Mouse (Mus musculus): Measurements from ENCODE around the gene Itgae. TPM values are rescaled to one million over a fixed set of nuclear protein-coding genes. Genes with fewer than 3 reads are reported as not detected.

The Itgae gene
- total RNA-seq, 2 experiments from 2014 or later = 0.07 TPM; not detected in 1

- intact Hi-C loops (cut with DNase I) = no loop called here
- peak; percentile 15 to 22 for DNase-seq
Measured at GRCm38 (mm10) chr11:73144261-73144681, 53.9 kb downstream of the Itgae start.

DNA sequence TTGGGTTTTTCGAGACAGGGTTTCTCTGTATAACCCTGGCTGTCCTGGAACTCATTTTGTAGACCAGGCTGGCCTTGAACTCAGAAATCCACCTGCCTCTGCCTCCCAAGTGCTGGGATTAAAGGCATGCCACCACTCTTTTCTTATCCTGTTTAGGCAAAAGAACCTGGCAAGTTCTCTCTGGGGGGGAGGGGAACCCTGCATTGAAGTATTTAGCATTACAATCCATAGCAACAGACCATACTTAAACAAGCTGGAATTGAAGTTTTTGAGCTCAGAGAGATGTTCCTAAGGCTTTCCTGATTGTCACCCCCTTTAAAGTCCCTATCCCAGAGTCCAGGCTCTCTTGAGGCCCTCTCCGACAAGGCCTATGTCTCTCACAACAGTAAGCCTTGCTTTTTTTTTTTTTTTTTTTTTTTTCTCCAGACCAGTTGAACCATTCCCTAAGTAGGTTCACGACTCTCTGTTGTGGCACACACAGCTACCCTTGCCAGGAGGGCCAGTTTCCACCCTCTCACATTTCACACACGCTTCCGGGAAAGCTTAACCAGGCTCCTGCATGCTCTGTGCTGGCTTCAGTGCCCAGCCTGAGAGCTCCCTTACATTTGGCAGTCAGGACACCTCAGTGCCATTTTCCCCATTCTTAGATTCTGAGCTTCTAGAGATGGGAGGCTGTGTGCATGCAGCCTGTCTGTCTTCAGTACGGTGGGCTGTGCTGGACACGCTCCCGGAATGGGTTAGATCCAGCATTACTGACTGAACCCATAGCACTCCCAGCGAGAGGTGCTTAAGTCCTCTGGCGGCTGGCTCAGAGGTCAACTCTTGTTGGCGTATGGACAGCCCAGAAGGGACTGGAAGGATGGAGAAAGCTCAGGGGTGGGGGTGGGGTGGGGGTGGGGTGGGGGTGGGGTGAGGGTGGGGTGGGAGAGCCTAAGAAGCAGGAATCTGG lies 55.9 kb downstream of the Itgae start:
- intact Hi-C loops (cut with DNase I) = no loop called here
- DNase-seq = no peak

DNA sequence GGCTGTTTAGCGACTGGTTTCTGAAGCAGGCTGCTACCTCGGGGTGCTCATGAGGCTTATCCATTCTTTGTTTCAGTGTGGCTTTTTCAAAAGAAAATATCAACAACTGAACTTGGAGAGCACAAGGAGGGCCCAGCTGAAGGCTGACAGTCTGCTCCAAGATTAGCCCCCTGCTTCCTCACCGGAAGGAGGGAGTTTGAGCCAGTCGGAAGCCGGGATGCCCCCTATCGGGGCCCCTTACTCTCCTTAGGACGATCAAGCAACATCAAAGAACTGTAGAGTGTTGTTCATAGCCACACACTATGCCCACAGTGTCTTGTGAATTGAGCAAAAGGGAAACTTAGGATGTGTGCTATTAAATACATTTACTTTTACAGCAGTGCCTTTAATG lies 56.6 kb downstream of the Itgae start:
- no peak for DNase-seq
- intact Hi-C loops (cut with DNase I) = no loop called here

GRCm38 (mm10) chr11:73148209-73148608 lies 57.8 kb downstream of the Itgae start:
- intact Hi-C loops (cut with DNase I) = no loop called here

GRCm38 (mm10) chr11:73155071-73155470 lies 64.7 kb downstream of the Itgae start:
- no peak for DNase-seq
- intact Hi-C loops (cut with DNase I) = no loop called here

More at GRCm38 (mm10) chr11:73148209-73148608, 57.8 kb downstream of the Itgae start:
- DNase-seq = no peak

DNA sequence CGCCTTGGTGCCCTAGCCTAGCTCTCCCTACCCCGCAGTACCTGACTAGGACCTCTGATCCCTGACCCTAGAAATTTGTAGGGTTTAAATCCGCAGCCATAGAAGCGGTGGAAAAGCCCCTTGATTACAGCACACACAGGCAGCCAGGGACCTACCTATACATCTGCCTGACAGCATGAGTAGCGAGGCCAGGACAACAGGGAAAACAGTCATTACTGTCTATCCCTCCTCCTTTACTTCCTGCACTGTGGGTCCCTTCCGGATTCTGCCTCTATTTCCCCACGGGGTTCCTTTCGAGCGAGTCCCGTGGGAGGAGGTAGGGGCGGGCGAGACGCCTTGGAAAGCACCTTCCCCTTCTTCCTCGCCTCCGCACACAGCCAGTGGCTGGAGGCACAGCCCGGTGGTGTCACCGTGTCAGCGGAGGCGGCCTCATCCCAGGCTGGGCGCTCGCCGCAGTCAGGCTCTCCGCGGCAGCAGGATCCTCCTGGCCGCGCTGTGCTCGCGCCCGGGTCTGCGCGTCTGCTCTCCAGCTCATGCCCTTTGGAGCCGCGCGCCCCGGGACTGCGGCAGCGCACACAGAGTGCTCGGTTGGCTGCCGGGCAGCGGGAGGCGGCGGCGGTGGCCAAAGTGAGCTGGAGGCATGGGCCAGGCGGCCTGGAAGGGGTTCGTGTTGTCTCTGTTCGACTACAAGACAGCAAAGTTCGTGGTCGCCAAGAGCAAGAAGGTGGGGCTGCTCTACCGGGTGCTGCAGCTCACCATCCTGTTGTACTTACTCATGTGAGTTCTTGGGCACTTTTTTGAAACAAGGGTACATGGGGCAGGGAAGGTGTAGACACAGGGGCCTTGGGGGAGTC lies 69.8 kb downstream of the Itgae start, which contains the start of gene P2rx5:
P2rx5 (plus strand) TSS at position 465 of the 854 bp plus-strand sequence.
- DNase-seq = peak; percentile 67 to 69
- intact Hi-C loops (cut with DNase I) = loop anchor here (2.0 kb wide), 1 partner anchor 21 kb away; the partner anchor contains the start of gene Haspin

DNA sequence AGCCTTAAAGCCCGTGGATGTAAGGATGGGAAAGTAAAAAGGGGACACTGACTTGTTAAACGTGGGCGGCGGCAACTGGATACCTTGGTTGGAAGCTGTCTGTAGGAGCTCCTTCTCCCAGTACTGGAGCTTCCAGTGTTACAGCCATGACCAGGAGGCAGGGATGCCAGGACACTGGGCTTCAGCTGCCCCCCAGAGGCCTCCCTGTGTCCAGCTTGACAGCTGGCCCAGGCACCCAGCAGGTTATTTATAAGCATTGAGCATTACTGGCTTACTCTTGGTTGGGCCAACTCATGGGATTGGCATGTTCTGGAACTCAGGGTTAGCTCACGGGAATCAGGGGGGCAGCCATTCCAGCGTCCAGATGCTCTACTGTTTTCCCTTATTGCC lies 70.4 kb downstream of the Itgae start:
- intact Hi-C loops (cut with DNase I) = loop anchor here (2.0 kb wide), 1 partner anchor 22 kb away; the partner anchor contains the start of gene Haspin
- DNase-seq = peak; percentile 76 to 83

DNA sequence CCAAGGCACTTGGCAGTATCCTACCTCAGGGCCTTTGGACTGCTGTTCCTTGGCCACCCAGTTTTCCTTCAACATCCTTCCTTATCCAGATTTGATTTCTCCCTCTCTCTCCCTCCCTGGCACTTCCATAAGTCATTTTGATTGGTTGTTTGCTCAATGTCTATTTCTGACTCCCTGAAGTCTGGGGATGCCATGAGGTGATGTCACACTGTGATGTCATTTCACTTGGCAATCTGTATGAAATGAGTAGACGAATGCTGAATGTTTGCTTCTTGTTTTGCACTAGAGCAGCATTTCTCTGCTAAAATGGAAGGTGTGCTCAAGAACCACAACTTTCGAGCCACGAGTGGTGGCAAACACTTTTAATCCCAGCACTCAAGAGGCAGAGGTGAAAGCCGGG lies 71.2 kb downstream of the Itgae start:
- intact Hi-C loops (cut with DNase I) = loop anchor here (2.0 kb wide), 1 partner anchor 23 kb away; the partner anchor contains the start of gene Haspin
- DNase-seq = peak in 1 of 2 experiments; percentile 32

- intact Hi-C loops (cut with DNase I) = no loop called here
- DNase-seq = no peak
Measured at GRCm38 (mm10) chr11:73162284-73162683, 71.9 kb downstream of the Itgae start.

GRCm38 (mm10) chr11:73168071-73168470 lies 77.7 kb downstream of the Itgae start:
- intact Hi-C loops (cut with DNase I) = loop anchor here (2.0 kb wide), 1 partner anchor 29 kb away; the partner anchor contains the start of gene Haspin
- no peak for DNase-seq

DNA sequence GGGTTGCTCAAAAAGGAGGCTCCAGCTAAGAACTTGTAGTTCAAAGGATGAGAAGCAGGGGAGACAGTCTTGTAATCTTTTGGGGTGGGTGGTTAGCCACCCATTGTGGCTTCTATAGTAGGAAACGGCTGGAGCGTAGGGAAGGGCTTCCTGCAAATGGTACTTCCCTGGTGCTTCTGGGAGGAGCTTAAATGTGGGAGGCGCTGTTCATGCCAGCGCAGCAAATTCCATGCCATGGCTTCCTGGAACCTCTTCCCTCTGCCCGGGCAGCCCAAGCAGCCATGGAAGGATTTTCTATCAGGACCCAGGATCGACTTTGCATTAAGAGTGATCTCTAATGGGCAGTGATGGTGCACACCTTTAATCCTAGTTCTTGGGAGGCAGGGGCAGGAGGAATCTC lies 78.2 kb downstream of the Itgae start:
- intact Hi-C loops (cut with DNase I) = loop anchor here (2.0 kb wide), 1 partner anchor 30 kb away; the partner anchor contains the start of gene Haspin
- no peak for DNase-seq

- intact Hi-C loops (cut with DNase I) = loop anchor here (2.0 kb wide), 1 partner anchor 30 kb away; the partner anchor contains the start of gene Haspin
- peak; percentile 66 to 75 for DNase-seq
Measured at GRCm38 (mm10) chr11:73169231-73169630, 78.8 kb downstream of the Itgae start.

DNA sequence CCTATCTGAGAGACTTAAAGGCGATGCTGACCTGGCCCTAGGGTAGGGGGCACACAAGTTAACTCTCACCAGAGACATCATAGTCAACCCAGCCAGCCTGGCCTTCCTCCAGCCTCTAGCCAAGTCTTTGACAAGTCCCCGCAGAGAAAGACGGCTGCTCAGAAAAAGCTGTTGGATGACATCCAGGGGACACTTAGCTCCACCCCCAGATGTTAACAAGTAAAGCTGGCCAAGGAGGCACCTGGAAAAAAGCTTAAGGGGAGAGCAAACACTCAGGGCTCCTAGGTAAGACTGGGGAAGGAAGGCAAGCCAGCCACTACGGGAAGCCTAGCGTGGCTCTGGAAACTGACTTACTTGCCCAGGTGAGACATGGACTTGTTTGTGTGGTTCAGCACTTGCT lies 81.8 kb downstream of the Itgae start:
- intact Hi-C loops (cut with DNase I) = no loop called here

GRCm38 (mm10) chr11:73175612-73176011 lies 85.2 kb downstream of the Itgae start:
- DNase-seq = no peak
- intact Hi-C loops (cut with DNase I) = no loop called here

More for the DNA sequence above, 81.8 kb downstream of the Itgae start:
- peak; percentile 70 to 71 for DNase-seq

- no peak for DNase-seq
- intact Hi-C loops (cut with DNase I) = no loop called here
Measured at GRCm38 (mm10) chr11:73176186-73176585, 85.8 kb downstream of the Itgae start.

DNA sequence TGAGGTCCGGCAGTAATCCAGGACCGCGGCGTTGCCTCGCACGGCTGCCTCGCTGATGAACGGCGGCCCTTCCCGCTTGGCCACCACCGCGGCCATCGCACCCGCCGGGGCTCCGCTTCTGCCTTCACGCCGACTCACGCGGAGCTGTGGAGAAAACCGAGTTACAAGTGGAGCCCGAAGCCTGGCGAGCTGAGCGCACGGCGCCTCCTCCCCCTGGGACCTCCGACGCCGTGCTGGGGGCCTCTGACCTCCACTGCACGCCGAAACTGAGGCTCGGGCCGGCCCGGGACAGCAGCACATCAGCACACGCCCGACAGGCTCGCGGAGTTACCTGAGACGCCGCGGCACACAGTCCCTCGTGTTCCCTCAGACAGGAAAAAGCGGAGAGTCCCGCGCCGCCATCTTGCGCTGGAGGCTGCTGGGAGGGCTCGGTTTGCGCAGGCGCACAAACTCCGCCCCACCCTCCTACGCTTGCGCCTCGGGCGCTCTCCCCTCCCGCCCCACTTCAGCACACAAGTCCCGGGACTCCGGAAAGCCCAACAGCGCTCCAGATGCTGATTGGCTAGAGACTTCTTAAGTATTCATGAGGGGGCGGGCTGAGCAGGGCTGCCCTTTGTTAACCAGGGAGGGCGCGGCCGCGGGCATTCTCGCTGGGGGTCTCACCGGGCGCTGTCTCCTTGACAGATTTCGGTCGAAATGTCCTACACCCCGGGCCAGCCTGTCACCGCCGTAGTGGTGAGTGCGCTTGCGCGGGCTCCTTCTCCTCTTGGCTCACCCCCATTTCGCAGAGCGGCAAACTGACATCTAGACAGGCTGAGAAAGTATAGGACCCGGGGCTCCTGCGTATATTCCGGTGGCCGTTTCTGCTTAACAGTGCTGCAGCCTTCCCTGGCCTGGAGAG lies 86.5 kb downstream of the Itgae start, which contains the start of the genes Emc6 and Tax1bp3:
Emc6 (minus strand) TSS at position 430 of the 901 bp plus-strand sequence.
Tax1bp3 (plus strand) TSS at position 476 of the 901 bp plus-strand sequence.
- intact Hi-C loops (cut with DNase I) = no loop called here
- peak; percentile 97 for DNase-seq

DNA sequence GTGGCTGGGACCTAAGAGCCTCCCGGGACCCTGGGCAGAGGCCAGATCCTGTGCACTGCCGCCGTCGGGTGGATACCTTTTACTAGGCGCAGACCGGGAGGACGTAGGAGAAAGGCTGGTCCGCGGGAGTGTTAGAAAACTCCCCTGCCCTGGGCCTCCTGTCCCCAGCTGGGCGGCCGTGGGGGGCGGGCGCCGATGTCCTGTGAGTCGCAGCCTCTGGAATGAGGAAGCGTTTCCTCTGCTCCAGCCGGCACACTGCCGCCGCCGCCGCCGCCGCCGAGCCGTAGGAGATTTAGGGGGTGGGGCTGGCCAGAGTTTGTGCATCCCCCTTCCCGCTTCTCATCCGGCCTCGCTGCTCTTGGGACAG lies 87.1 kb downstream of the Itgae start:
- intact Hi-C loops (cut with DNase I) = no loop called here
- DNase-seq = peak; percentile 91 to 92

GRCm38 (mm10) chr11:73177895-73178294 lies 87.5 kb downstream of the Itgae start:
- intact Hi-C loops (cut with DNase I) = loop anchor here (2.0 kb wide), 1 partner anchor 21 kb away; the partner anchor contains the start of genes Ctns and Shpk
- DNase-seq = no peak

DNA sequence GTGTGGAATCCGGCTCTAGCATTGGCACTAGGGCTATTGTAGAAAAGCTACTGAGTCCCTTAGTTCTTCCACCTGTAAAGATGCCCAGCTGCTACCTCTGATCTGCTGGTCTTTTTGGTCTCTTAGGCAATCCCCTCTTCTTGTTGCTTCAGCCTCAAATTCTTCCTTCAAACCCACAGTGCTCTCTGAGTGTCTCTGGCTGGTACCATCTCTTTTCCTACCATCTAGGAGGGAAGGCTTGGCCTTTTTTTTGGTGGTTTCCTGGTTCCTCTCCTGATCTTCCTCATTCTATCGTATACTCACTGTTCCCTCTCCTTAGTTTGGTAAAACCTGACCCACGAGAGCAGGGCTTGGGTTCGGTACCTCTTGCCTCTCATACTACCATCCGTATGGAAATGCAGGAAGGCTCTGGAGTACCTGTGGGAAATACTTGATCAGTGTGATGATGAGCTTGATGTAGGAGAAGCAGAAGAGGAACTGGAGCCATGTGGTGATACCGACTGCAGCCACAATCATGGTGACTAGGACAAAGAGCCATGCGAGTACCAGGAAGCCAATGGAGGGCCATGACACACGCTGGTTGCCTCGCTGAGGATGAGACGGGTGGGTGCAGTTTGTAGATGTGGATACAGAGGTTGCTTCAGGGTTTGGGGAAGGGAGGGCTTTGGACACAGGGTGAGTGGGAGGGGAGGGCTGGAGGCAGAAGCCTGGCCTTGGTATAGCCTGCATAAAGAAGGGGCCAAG lies 95.7 kb downstream of the Itgae start:
- no peak for DNase-seq
- intact Hi-C loops (cut with DNase I) = no loop called here

Measured in heart, postnatal 10 days (tissue).